Mouse (Mus musculus): ENCODE results near the gene Prkch.

GRCm38 (mm10) chr12:73679400-73679801, 94.8 kb downstream of the Prkch start:
- TF ChIP-seq CTCF (IDR thresholded peaks at IDR 0.05; ENCODE audit: borderline replicate concordance, insufficient read depth, low read depth, low read length), result no peak
- no peak for TF ChIP-seq POLR2A (IDR thresholded peaks at IDR 0.05; ENCODE audit: borderline replicate concordance, insufficient read depth, low read length)
